Mouse (Mus musculus): Measurements from ENCODE around the gene Ubl7. TPM values are rescaled to one million over a fixed set of nuclear protein-coding genes. Genes with fewer than 3 reads are reported as not detected.

Gene Ubl7
- polyA plus RNA-seq, 1 experiment from 2014 or later, result 153 TPM

GRCm38 (mm10) chr9:57940861-57941638 is 30.3 kb downstream of the Ubl7 start:
- peak; percentile 35 for ATAC-seq (ENCODE audit: low FRiP score, low read depth)
- WGBS, result 6% methylated on average over 28 of the region's 28 CpGs
- Histone ChIP-seq H3K9ac (peak overlapping the region; percentile 89), H3K4me2 (replicated peaks) (peak overlapping the region; percentile 94), H3K27ac (peak overlapping the region; percentile 81; the same call in 1 of the 2 replicates), H3K36me3 (no peaks in the 10 kb centered on the region), H3K9me3 (no peaks in the 10 kb centered on the region), H3K27me3 (replicated peaks) (peaks cover 31% of the 10 kb centered on the region), H3K4me3 (peak overlapping the region; percentile 82), H3K4me1 (peaks cover 31% of the 10 kb centered on the region)

DNA sequence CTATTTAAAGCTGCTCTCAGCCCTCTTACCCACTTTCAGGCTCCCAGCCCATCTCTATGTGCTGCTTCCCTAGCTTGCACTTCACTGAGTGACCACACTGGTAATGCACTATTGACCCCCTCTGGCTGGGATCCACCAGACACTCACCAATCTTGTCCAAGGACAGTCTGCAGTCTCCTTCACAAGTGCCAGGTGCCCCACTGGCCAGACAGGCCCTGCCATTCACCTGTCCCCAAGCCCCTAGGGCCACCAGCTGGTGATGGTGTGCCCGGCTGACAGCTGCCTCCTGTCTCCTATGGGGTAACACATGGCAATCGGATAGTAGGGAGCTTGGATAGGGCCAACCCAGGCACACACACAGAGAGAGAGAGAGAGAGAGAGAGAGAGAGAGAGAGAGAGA is 31.3 kb downstream of the Ubl7 start:
- no peak overlapping the region for H3K27ac ChIP-seq
- H3K36me3 ChIP-seq, result no peaks in the 10 kb centered on the region
- peaks cover 31% of the 10 kb centered on the region for H3K4me1 ChIP-seq
- 57% methylated on average over 2 of the region's 2 CpGs for WGBS
- no peak for ATAC-seq (ENCODE audit: low FRiP score, low read depth)
- H3K4me2 ChIP-seq (replicated peaks), result peak overlapping the region; percentile 94
- no peaks in the 10 kb centered on the region for H3K9me3 ChIP-seq
- H3K27me3 ChIP-seq (replicated peaks), result peaks cover 31% of the 10 kb centered on the region
- no peak overlapping the region for H3K9ac ChIP-seq
- no peak overlapping the region for H3K4me3 ChIP-seq

- H3K4me2 ChIP-seq (replicated peaks), result no peak overlapping the region
Observed at GRCm38 (mm10) chr9:57943067-57943466, 32.3 kb downstream of the Ubl7 start.

GRCm38 (mm10) chr9:57944572-57944971 is 33.8 kb downstream of the Ubl7 start:
- 27% methylated on average over 5 of the region's 5 CpGs for WGBS
- peaks cover 25% of the 10 kb centered on the region for H3K27me3 ChIP-seq (replicated peaks)
- no peak for ATAC-seq (ENCODE audit: low FRiP score, low read depth)
- H3K9me3 ChIP-seq, result no peaks in the 10 kb centered on the region
- peaks cover 25% of the 10 kb centered on the region for H3K4me1 ChIP-seq
- no peak overlapping the region for H3K4me3 ChIP-seq
- H3K4me2 ChIP-seq (replicated peaks), result no peak overlapping the region
- H3K36me3 ChIP-seq, result no peaks in the 10 kb centered on the region
- H3K27ac ChIP-seq, result no peak overlapping the region
- H3K9ac ChIP-seq, result no peak overlapping the region

More at GRCm38 (mm10) chr9:57943067-57943466, 32.3 kb downstream of the Ubl7 start:
- Histone ChIP-seq H3K27me3 (replicated peaks) (peaks cover 29% of the 10 kb centered on the region), H3K9ac (no peak overlapping the region), H3K9me3 (no peaks in the 10 kb centered on the region), H3K4me3 (no peak overlapping the region), H3K36me3 (no peaks in the 10 kb centered on the region), H3K4me1 (peaks cover 31% of the 10 kb centered on the region), H3K27ac (no peak overlapping the region)
- no peak for ATAC-seq (ENCODE audit: low FRiP score, low read depth)
- whole genome bisulfite sequencing, result 26% methylated on average over 2 of the region's 2 CpGs

GRCm38 (mm10) chr9:57945771-57946616 is 35.2 kb downstream of the Ubl7 start:
- H3K9ac ChIP-seq, result no peak overlapping the region

DNA sequence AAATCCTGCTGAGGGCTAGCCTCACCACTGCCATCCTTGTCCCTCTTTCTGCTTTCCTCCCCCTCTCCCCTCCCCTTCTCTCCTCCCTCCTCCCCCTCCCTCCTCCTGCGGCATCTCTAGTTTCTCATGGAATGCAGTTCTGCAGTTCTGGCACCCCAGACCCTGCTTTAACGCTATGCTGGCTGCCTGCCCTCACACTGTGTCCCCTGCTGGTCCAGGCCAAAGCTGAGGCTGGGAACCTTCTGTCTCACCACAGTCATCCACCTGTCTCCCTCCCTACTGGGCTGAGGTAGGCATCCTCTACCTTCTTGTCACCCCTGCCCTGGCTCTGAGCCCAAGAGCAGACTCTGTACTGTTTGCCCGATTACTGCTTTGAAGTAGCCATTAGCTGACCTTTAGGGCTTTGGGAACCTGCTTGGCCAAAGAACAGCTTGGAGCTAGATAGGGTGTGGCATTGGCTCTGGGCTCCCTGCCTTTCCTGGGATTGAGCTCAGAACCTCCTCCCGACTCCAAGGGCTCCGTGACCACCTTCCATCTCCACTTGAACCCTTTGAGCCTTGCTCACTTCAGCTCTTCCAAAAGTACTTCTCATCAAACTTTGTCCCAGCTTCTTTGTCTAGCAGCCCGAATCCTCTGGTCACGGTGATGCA is 36.7 kb downstream of the Ubl7 start:
- Histone ChIP-seq H3K4me1 (peaks cover 24% of the 10 kb centered on the region), H3K36me3 (no peaks in the 10 kb centered on the region), H3K4me2 (replicated peaks) (no peak overlapping the region), H3K27ac (no peak overlapping the region), H3K27me3 (replicated peaks) (peaks cover 8% of the 10 kb centered on the region; the same call in 1 of the 2 replicates), H3K9ac (no peak overlapping the region), H3K4me3 (no peak overlapping the region), H3K9me3 (no peaks in the 10 kb centered on the region)
- 58% methylated on average over 7 of the region's 7 CpGs for WGBS
- no peak for ATAC-seq (ENCODE audit: low FRiP score, low read depth)

More at GRCm38 (mm10) chr9:57945771-57946616, 35.2 kb downstream of the Ubl7 start:
- no peak overlapping the region for H3K27ac ChIP-seq
- no peak for ATAC-seq (ENCODE audit: low FRiP score, low read depth)
- H3K4me3 ChIP-seq, result no peak overlapping the region
- H3K4me2 ChIP-seq (replicated peaks), result no peak overlapping the region
- peaks cover 32% of the 10 kb centered on the region for H3K4me1 ChIP-seq
- peaks cover 21% of the 10 kb centered on the region for H3K27me3 ChIP-seq (replicated peaks)
- 80% methylated on average over 8 of the region's 8 CpGs for WGBS
- H3K36me3 ChIP-seq, result no peaks in the 10 kb centered on the region
- no peaks in the 10 kb centered on the region for H3K9me3 ChIP-seq

DNA sequence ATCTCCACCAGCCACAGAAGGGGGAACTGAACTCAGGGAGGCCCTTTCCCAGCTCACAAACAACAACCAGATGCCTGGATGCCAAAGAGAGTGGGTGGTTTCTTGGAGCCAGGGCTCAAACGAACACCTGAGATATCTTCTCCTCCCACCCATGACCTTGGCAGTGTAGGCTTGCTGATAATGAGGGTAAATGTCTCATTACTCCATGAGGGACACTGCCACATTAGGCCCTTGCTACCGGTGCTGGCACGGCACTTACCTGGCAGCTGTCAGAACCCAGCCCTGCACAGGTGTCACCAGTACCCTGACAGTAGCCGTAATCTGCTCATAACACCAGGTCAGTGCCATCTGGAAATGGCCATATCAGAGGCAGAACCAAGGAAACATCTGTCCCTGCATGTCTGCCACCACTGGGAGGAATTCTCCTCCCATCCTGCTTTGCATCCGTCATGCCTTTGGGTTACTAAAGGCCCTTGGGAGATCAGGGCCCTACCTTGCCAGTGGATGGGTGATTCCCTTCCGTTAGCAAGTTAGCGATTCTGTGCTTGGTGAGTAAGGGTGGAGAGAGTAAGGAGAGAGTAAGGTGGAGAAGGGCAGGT is 37.7 kb downstream of the Ubl7 start:
- Histone ChIP-seq H3K9me3 (no peaks in the 10 kb centered on the region), H3K36me3 (no peaks in the 10 kb centered on the region), H3K4me1 (peaks cover 20% of the 10 kb centered on the region), H3K4me2 (replicated peaks) (no peak overlapping the region), H3K27me3 (replicated peaks) (no peaks in the 10 kb centered on the region), H3K27ac (no peak overlapping the region), H3K9ac (no peak overlapping the region), H3K4me3 (no peak overlapping the region)
- ATAC-seq (ENCODE audit: low FRiP score, low read depth), result no peak
- 84% methylated on average over 7 of the region's 7 CpGs for WGBS

- Histone ChIP-seq H3K9me3 (no peaks in the 10 kb centered on the region), H3K4me2 (replicated peaks) (no peak overlapping the region), H3K27me3 (replicated peaks) (no peaks in the 10 kb centered on the region), H3K27ac (no peak overlapping the region), H3K36me3 (no peaks in the 10 kb centered on the region), H3K4me1 (peaks cover 20% of the 10 kb centered on the region), H3K9ac (no peak overlapping the region), H3K4me3 (no peak overlapping the region)
- WGBS, result 84% methylated on average over 8 of the region's 8 CpGs
- ATAC-seq (ENCODE audit: low FRiP score, low read depth), result no peak
Observed at GRCm38 (mm10) chr9:57949102-57949704, 38.4 kb downstream of the Ubl7 start.

GRCm38 (mm10) chr9:57949879-57950278 is 39.1 kb downstream of the Ubl7 start:
- H3K36me3 ChIP-seq, result no peaks in the 10 kb centered on the region

GRCm38 (mm10) chr9:57950519-57950918 is 39.7 kb downstream of the Ubl7 start:
- Histone ChIP-seq H3K36me3 (peaks cover under 1% of the 10 kb centered on the region; the same call in 1 of the 2 replicates), H3K4me1 (peaks cover 20% of the 10 kb centered on the region), H3K27me3 (replicated peaks) (no peaks in the 10 kb centered on the region), H3K9ac (0 out of 2 replicates have a peak overlapping the region, but pooled peaks have one; percentile 35), H3K4me2 (replicated peaks) (0 out of 2 replicates have a peak overlapping the region, but pooled peaks have one; percentile 7), H3K9me3 (no peaks in the 10 kb centered on the region), H3K27ac (no peak overlapping the region), H3K4me3 (no peak overlapping the region)
- WGBS, result 39% methylated on average over 9 of the region's 9 CpGs
- no peak for ATAC-seq (ENCODE audit: low FRiP score, low read depth)

More at GRCm38 (mm10) chr9:57949879-57950278, 39.1 kb downstream of the Ubl7 start:
- Histone ChIP-seq H3K4me3 (no peak overlapping the region), H3K27ac (no peak overlapping the region), H3K9ac (0 out of 2 replicates have a peak overlapping the region, but pooled peaks have one; percentile 35), H3K4me2 (replicated peaks) (no peak overlapping the region), H3K27me3 (replicated peaks) (no peaks in the 10 kb centered on the region), H3K9me3 (no peaks in the 10 kb centered on the region), H3K4me1 (peaks cover 20% of the 10 kb centered on the region)
- ATAC-seq (ENCODE audit: low FRiP score, low read depth), result no peak
- WGBS, result 53% methylated on average over 8 of the region's 8 CpGs

DNA sequence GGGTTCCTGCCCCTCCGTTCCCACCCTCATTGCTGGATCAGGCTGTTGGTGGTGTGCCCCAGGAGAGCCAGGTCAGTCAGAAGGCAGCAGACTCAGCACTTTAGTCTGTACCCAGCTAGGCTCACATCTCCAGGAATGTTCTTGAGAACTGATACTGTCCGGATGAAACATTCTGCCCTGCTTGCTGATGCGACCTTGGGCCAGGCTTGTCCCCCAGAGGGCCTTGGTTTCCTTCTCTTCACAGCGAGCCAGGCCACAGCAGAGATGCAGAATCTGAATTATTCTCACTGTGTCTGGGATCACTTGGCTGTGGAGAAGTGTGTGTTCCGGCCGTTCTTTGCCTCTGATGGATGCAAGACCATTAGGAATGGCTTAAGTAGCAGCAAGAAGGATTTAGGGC is 41.2 kb downstream of the Ubl7 start:
- H3K4me1 ChIP-seq, result peaks cover 20% of the 10 kb centered on the region
- peaks cover 11% of the 10 kb centered on the region; the same call in 1 of the 2 replicates for H3K36me3 ChIP-seq
- H3K9me3 ChIP-seq, result no peaks in the 10 kb centered on the region
- no peaks in the 10 kb centered on the region for H3K27me3 ChIP-seq (replicated peaks)
- H3K9ac ChIP-seq, result no peak overlapping the region
- H3K4me3 ChIP-seq, result no peak overlapping the region
- H3K27ac ChIP-seq, result no peak overlapping the region
- no peak for ATAC-seq (ENCODE audit: low FRiP score, low read depth)
- no peak overlapping the region for H3K4me2 ChIP-seq (replicated peaks)
- WGBS, result 71% methylated on average over 6 of the region's 6 CpGs
